Mouse (Mus musculus) thymus, adult 2 months (tissue): Measurements from ENCODE around the gene Afm. TPM values are rescaled to one million over a fixed set of nuclear protein-coding genes. Genes with fewer than 3 reads are reported as not detected.

ENCODE experiments used
- DNase-seq: peaks from one replicate; pipeline ENCODE4 v3.0.0; 2021
- H3K27ac ChIP-seq: fragments of 200-500 bp; 2 replicates; pipeline ENCODE4 v1.5.1; 2012; ENCODE audit warnings: low read length, control low read depth; ENCODE audit not compliant: control insufficient read depth, insufficient read depth
- H3K27me3 ChIP-seq: fragments of 200-500 bp; 2 replicates; pipeline ENCODE4 v1.6.1; 2012; ENCODE audit warnings: mild to moderate bottlenecking, low read length, moderate library complexity, mixed read lengths; ENCODE audit not compliant: control insufficient read depth, insufficient read depth
- H3K36me3 ChIP-seq: fragments of 200-500 bp; 2 replicates; pipeline ENCODE4 v1.6.1; 2012; ENCODE audit warnings: mild to moderate bottlenecking, low read length, moderate library complexity; ENCODE audit not compliant: control insufficient read depth, insufficient read depth
- H3K4me1 ChIP-seq: fragments of 200-500 bp; replicated peaks from 2 replicates; pipeline ENCODE4 v1.6.1; 2012; ENCODE audit warnings: low read length; ENCODE audit not compliant: control insufficient read depth, insufficient read depth
- H3K4me3 ChIP-seq: fragments of 200-500 bp; 2 replicates; pipeline ENCODE4 v1.5.1; 2012; ENCODE audit warnings: mild to moderate bottlenecking, low read length, control low read depth, moderate library complexity; ENCODE audit not compliant: control insufficient read depth, insufficient read depth
- CTCF ChIP-seq: fragments of 200-500 bp; IDR thresholded peaks from 2 replicates; pipeline ENCODE4 v1.5.1; 2012; ENCODE audit warnings: mild to moderate bottlenecking, control low read depth, low read length, moderate library complexity, borderline replicate concordance; ENCODE audit not compliant: control insufficient read depth, poor library complexity, insufficient read depth; ENCODE audit errors: extremely low read depth
- POLR2A ChIP-seq: fragments of 200-500 bp; IDR thresholded peaks from 2 replicates; pipeline ENCODE4 v1.6.1; 2012; ENCODE audit warnings: mild to moderate bottlenecking, low read length, control low read depth, moderate library complexity; ENCODE audit not compliant: control insufficient read depth, poor library complexity, insufficient read depth; ENCODE audit errors: extremely low read depth
- WGBS: fragments of 180-500 bp; shearing (Covaris S2); methylation state at CpG from one replicate; pipeline ENCODE4 v1.1.7; 2018; 5-methylcytosine and 5-hydroxymethylcytosine counted together
- polyA plus RNA-seq: library from polyadenylated mRNA; depleted of rRNA; stranded (reverse); fragments of >200 nt; gene quantifications from 2 replicates; pipeline ENCODE4 v1.2.3, GENCODE M21; 2012

Gene Afm
- polyA plus RNA-seq, 1 experiment: not detected

DNA sequence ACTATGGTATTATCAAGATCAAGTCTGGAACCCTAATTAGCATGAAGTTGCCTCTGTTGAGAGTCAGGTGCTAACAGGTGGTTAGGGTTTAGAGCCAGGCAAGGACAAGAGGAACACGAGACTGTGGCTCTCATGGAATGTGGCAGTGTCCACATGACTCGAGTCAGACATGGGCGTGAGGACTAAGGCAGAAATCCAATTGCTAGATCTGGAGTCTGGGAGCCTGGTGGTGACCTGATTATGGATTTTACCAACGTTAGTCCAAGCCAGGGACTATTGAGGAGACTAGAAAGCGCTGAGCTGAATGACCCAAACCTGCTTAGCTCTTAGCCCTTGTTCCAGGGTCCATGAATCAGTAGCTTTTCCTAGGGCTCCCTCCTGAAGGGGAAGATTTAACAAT lies 49.1 kb downstream of the Afm start:
- TF ChIP-seq POLR2A (no peak), CTCF (no peak)
- H3K4me1 ChIP-seq: no peaks in the 10 kb centered on the region
- H3K27ac ChIP-seq: no peak overlapping the region
- H3K36me3 ChIP-seq: no peaks in the 10 kb centered on the region
- H3K4me3 ChIP-seq: no peak overlapping the region
- DNase-seq: no peak
- no peaks in the 10 kb centered on the region for H3K27me3 ChIP-seq
- 91% methylated on average over 5 of the region's 5 CpGs for WGBS

DNA sequence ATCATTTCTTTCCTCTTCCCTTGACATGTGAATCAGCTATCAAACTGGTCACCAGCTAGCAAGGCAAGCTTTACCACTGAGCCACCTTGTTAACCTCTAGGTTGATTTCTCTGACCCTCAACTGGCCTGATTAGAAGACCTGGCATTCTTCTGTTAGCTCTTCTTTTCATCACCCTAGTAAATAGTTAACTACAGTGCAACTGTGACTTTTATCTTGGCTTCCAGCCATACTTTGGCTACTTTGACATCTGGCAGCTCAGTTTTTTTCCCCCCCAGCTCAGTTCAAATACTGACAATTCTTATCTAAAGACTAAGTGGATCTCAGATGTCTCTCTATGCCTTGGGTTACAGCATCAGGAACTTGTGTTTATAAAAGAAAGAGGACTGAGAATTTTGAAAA lies 49.6 kb downstream of the Afm start:
- TF ChIP-seq POLR2A (no peak), CTCF (no peak)
- no peaks in the 10 kb centered on the region for H3K4me1 ChIP-seq
- no peaks in the 10 kb centered on the region for H3K36me3 ChIP-seq
- H3K4me3 ChIP-seq: no peak overlapping the region
- DNase-seq: no peak
- H3K27me3 ChIP-seq: no peaks in the 10 kb centered on the region
- H3K27ac ChIP-seq: no peak overlapping the region

- Histone ChIP-seq H3K4me1 (no peaks in the 10 kb centered on the region), H3K36me3 (no peaks in the 10 kb centered on the region), H3K27ac (no peak overlapping the region), H3K4me3 (no peak overlapping the region), H3K27me3 (no peaks in the 10 kb centered on the region)
- no peak for DNase-seq
- TF ChIP-seq CTCF (no peak), POLR2A (no peak)
- 85% methylated on average over 3 of the region's 3 CpGs for WGBS
Measured at GRCm38 (mm10) chr5:90571216-90571615, 52.5 kb downstream of the Afm start.

- no peaks in the 10 kb centered on the region for H3K27me3 ChIP-seq
- no peaks in the 10 kb centered on the region for H3K36me3 ChIP-seq
- H3K4me1 ChIP-seq: no peaks in the 10 kb centered on the region
- no peak for DNase-seq
- WGBS: 94% methylated on average over 9 of the region's 9 CpGs
- no peak overlapping the region for H3K4me3 ChIP-seq
- no peak overlapping the region for H3K27ac ChIP-seq
- TF ChIP-seq POLR2A: no peak
- no peak for TF ChIP-seq CTCF
Measured at GRCm38 (mm10) chr5:90577751-90578150, 59.0 kb downstream of the Afm start.

GRCm38 (mm10) chr5:90579556-90579955 lies 60.8 kb downstream of the Afm start:
- 93% methylated on average over 9 of the region's 9 CpGs for WGBS
- TF ChIP-seq CTCF (no peak), POLR2A (no peak)

DNA sequence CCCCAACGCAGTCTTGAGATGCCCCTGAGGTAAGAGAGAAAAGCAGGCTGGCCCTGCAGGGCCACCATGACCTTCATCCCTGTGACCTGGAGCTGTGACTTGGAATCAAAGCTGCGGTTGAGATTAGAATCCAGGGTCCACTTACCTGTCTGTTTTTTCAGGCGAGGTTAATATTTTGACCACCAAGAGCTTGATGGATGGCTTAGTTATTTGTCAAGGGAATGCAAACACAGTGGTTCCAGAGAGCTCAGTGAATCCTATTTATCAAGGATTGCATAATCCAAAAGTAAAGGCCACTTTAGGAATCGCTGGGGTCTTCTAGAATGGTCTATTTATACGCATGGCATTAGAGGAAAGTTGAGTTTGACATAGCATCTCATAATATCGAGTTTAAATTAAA lies 63.4 kb downstream of the Afm start:
- WGBS: 96% methylated on average over 6 of the region's 6 CpGs
- no peak overlapping the region for H3K4me3 ChIP-seq
- no peaks in the 10 kb centered on the region for H3K36me3 ChIP-seq
- no peaks in the 10 kb centered on the region for H3K4me1 ChIP-seq
- TF ChIP-seq POLR2A (no peak), CTCF (no peak)
- H3K27ac ChIP-seq: no peak overlapping the region
- no peak for DNase-seq
- H3K27me3 ChIP-seq: no peaks in the 10 kb centered on the region

More at GRCm38 (mm10) chr5:90579556-90579955, 60.8 kb downstream of the Afm start:
- Histone ChIP-seq H3K27me3 (no peaks in the 10 kb centered on the region), H3K36me3 (no peaks in the 10 kb centered on the region), H3K27ac (no peak overlapping the region), H3K4me3 (no peak overlapping the region), H3K4me1 (no peaks in the 10 kb centered on the region)
- no peak for DNase-seq

DNA sequence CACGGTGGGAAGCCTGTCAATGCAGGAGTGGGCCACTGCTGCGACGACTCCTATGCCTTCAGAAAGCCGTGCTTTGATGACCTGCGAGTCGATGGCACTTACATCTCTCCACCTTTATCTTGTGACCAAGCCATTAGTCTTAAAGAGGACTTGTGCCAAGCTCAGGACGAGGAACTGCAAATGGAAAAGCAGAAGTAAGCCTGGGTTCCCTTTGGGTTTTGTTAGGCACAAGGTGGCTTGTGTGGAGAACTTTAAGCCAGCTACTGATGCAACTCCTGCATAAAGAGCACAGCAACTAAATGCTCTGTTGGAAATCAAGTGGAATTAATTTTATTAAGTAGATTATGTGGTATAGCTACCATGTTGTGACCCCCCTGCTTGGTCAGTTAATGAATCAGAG lies 66.1 kb downstream of the Afm start:
- DNase-seq: no peak
- WGBS: 74% methylated on average over 7 of the region's 7 CpGs
- Histone ChIP-seq H3K27me3 (no peaks in the 10 kb centered on the region), H3K4me3 (no peak overlapping the region), H3K4me1 (0 out of 2 replicates have a peak, but pooled peaks cover 3% of the 10 kb centered on the region), H3K36me3 (no peaks in the 10 kb centered on the region), H3K27ac (no peak overlapping the region)
- TF ChIP-seq CTCF (no peak), POLR2A (no peak)
